Mouse (Mus musculus) thymus, adult 2 months (tissue): ENCODE data around the gene Baz2b.

ENCODE experiments used
- CTCF ChIP-seq: fragments of 200-500 bp; IDR thresholded peaks from 2 replicates; pipeline ENCODE4 v1.5.1; 2012; ENCODE audit warnings: mild to moderate bottlenecking, control low read depth, low read length, moderate library complexity, borderline replicate concordance; ENCODE audit not compliant: control insufficient read depth, poor library complexity, insufficient read depth; ENCODE audit errors: extremely low read depth
- POLR2A ChIP-seq: fragments of 200-500 bp; IDR thresholded peaks from 2 replicates; pipeline ENCODE4 v1.6.1; 2012; ENCODE audit warnings: mild to moderate bottlenecking, low read length, control low read depth, moderate library complexity; ENCODE audit not compliant: control insufficient read depth, poor library complexity, insufficient read depth; ENCODE audit errors: extremely low read depth

DNA sequence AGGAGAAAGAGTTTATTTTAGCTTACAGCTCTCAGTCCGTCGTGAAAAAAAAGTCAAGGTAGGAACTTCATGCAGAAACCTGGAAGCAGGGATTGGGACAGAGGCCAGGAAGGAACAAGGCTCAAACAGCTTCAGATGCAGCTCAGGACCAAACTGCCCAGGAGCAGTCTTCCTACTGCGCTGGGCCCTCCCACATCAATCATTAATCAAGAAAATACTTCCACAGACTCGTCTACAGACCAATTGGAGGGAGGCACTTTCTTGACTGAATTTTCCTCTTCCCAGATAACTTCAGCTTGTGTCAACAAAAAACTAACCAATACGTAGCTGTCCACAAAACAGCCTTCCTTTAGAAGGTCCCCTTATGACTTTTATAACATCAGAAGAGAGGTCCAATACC, 144.2 kb downstream of the Baz2b start:
- TF ChIP-seq CTCF (no peak), POLR2A (no peak)
